Mouse (Mus musculus): ENCODE data around the gene Ldb1. TPM values are rescaled to one million over a fixed set of nuclear protein-coding genes. Genes with fewer than 3 reads are reported as not detected.

The Ldb1 gene
- polyA plus RNA-seq, 1 experiment from 2014 or later = 131 TPM

DNA sequence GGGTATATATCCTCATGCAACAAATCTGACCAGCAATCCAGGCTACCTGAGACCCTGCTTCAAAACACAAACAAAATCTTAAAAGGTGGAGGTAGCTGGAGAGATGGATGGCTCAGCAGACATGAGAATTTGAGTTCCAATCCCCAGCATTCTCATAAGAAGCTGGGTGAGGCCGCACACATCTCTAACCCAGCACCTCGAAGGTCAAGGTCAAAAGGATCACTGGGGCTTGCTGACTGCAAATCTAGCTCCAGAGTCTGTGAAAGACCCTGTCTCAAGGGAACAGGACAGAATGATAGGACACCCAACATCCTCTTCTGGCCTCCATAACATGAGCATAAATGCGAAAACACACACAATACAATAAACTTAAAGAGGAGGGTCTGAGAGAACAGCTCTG lies 53.8 kb downstream of the Ldb1 start:
- Histone ChIP-seq H3K27ac (no peak overlapping the region), H3K36me3 (no peaks in the 10 kb centered on the region; the same call in 1 of the 2 replicates), H3K4me1 (no peaks in the 10 kb centered on the region), H3K4me2 (replicated peaks) (no peak overlapping the region), H3K9ac (no peak overlapping the region), H3K4me3 (no peak overlapping the region), H3K9me3 (no peaks in the 10 kb centered on the region), H3K27me3 (no peaks in the 10 kb centered on the region)
- no peak for ATAC-seq (ENCODE audit: insufficient number of reproducible peaks, insufficient read depth, low FRiP score, low TSS enrichment)
- 94% methylated on average over 3 of the region's 3 CpGs for WGBS

DNA sequence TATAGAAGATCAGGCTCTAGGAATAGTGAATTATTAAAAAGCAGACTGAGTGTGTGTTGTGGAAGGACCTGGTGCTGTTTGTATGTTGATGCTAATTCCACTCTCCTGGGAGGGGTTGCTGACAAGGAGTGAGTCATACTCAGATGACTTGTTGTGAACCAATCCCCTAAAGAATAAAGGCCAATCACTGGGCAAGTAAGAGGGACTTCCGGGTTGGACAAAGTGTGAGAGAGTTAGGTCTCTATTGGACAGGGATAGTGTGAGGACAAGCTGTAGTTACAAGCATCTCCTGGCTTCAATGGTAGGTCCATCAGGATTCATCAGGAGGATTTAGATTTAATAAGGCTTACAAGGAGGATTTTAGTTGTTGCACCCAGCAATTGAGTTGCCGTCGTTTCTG lies 56.8 kb downstream of the Ldb1 start:
- Histone ChIP-seq H3K9me3 (no peaks in the 10 kb centered on the region), H3K4me1 (no peaks in the 10 kb centered on the region), H3K4me3 (no peak overlapping the region), H3K27ac (no peak overlapping the region), H3K9ac (no peak overlapping the region), H3K27me3 (no peaks in the 10 kb centered on the region), H3K4me2 (replicated peaks) (no peak overlapping the region), H3K36me3 (no peaks in the 10 kb centered on the region; the same call in 1 of the 2 replicates)
- WGBS = 96% methylated on average over 3 of the region's 3 CpGs
- no peak for ATAC-seq (ENCODE audit: insufficient number of reproducible peaks, insufficient read depth, low FRiP score, low TSS enrichment)

DNA sequence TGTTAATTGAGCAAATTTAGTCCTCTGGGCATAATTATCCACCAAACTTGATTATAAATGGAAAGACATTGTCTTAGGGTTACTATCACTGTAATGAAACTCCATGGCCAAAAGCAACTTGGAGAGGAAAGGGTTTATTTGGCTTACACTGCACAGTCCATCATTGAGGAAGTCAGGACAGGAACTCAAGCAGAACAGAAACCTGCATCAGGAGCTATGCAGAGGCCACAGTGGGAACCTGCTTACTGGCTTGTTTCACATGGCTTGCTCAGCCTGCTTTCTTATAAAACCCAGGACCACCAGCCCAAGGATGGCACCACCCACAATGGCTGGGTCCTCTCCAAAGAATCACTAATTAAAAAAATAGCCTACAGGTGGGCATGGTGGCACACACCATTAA lies 60.6 kb downstream of the Ldb1 start:
- no peaks in the 10 kb centered on the region for H3K4me1 ChIP-seq
- H3K4me2 ChIP-seq (replicated peaks) = no peak overlapping the region
- H3K4me3 ChIP-seq = no peak overlapping the region
- H3K27ac ChIP-seq = no peak overlapping the region
- no peaks in the 10 kb centered on the region; the same call in 1 of the 2 replicates for H3K36me3 ChIP-seq
- H3K27me3 ChIP-seq = no peaks in the 10 kb centered on the region
- no peak for ATAC-seq (ENCODE audit: insufficient number of reproducible peaks, insufficient read depth, low FRiP score, low TSS enrichment)
- no peaks in the 10 kb centered on the region for H3K9me3 ChIP-seq
- H3K9ac ChIP-seq = no peak overlapping the region

Other genes with a start within 250 kb of the Ldb1 start
- gene Kcnip2, start 229.2 kb downstream of the Ldb1 start, polyA plus RNA-seq (2016; fragmentation: Nextera tagmentation; extraction: Ambion mirVana) = 1.1 and 1.4 TPM in 2 replicates
- gene Armh3, start 46.7 kb downstream of the Ldb1 start, polyA plus RNA-seq (2016; fragmentation: Nextera tagmentation; extraction: Ambion mirVana) = 20.0 and 21.5 TPM in 2 replicates
- 6.1 and 7.2 TPM in 2 replicates for gene Hps6, start 41.7 kb downstream of the Ldb1 start, polyA plus RNA-seq (2016; fragmentation: Nextera tagmentation; extraction: Ambion mirVana)
- gene Pprc1, start 328 bp downstream of the Ldb1 start, polyA plus RNA-seq (2016; fragmentation: Nextera tagmentation; extraction: Ambion mirVana) = 37.9 and 39.7 TPM in 2 replicates
- 93.8 and 102 TPM in 2 replicates for gene Nolc1, start 30.6 kb upstream of the Ldb1 start, polyA plus RNA-seq (2016; fragmentation: Nextera tagmentation; extraction: Ambion mirVana)
- 0.59 and 0.93 TPM in 2 replicates for gene Elovl3, start 86.7 kb upstream of the Ldb1 start, polyA plus RNA-seq (2016; fragmentation: Nextera tagmentation; extraction: Ambion mirVana)
- gene Pitx3, start 103.1 kb upstream of the Ldb1 start, polyA plus RNA-seq (2016; fragmentation: Nextera tagmentation; extraction: Ambion mirVana) = 9.5 and 12.3 TPM in 2 replicates
- 70.1 and 70.9 TPM in 2 replicates for gene Gbf1, start 107.3 kb upstream of the Ldb1 start, polyA plus RNA-seq (2016; fragmentation: Nextera tagmentation; extraction: Ambion mirVana)